Mouse (Mus musculus): ENCODE measurements at regions not wholly inside any gene's neighbourhood (a gene's known extent, or its start where the extent isn't known, plus 50 kb on each side); places are given as distances from the start of the nearest gene placed in this dataset.
A peak's percentile ranks its signal among the peaks of the same experiment; 100 is the strongest.

- H3K4me1 ChIP-seq (ENCODE audit: control insufficient read depth, insufficient read depth, low read length): no peaks in the 10 kb centered on the region
- H3K4me3 ChIP-seq (ENCODE audit: control insufficient read depth, low read depth, low read length): no peak overlapping the region
- H3K36me3 ChIP-seq (ENCODE audit: control insufficient read depth, insufficient read depth, low read length): no peaks in the 10 kb centered on the region
- TF ChIP-seq POLR2A (IDR thresholded peaks at IDR 0.05; ENCODE audit: control insufficient read depth, low read depth, low read length) (no peak), CTCF (IDR thresholded peaks at IDR 0.05; ENCODE audit: control insufficient read depth, insufficient read depth, insufficient replicate concordance, low read depth, low read length) (no peak)
- peak overlapping the region; percentile 21; the same call in 1 of the 2 replicates for H3K27ac ChIP-seq (ENCODE audit: control insufficient read depth, insufficient read depth, low read depth, low read length)
- H3K27me3 ChIP-seq (ENCODE audit: control insufficient read depth, insufficient read depth, low read length): no peaks in the 10 kb centered on the region
Measured at GRCm38 (mm10) chrX:97923956-97924355, 224.6 kb upstream of the Ar start.

GRCm38 (mm10) chrX:97924361-97924760 is 224.2 kb upstream of the Ar start:
- Histone ChIP-seq H3K27ac (ENCODE audit: control insufficient read depth, insufficient read depth, low read depth, low read length) (peak overlapping the region; percentile 12; the same call in 1 of the 2 replicates), H3K4me3 (ENCODE audit: control insufficient read depth, low read depth, low read length) (no peak overlapping the region), H3K4me1 (ENCODE audit: control insufficient read depth, insufficient read depth, low read length) (no peaks in the 10 kb centered on the region), H3K36me3 (ENCODE audit: control insufficient read depth, insufficient read depth, low read length) (no peaks in the 10 kb centered on the region), H3K27me3 (ENCODE audit: control insufficient read depth, insufficient read depth, low read length) (no peaks in the 10 kb centered on the region)
- no peak for TF ChIP-seq CTCF (IDR thresholded peaks at IDR 0.05; ENCODE audit: control insufficient read depth, insufficient read depth, insufficient replicate concordance, low read depth, low read length)
- TF ChIP-seq POLR2A (IDR thresholded peaks at IDR 0.05; ENCODE audit: control insufficient read depth, low read depth, low read length): no peak

- H3K4me1 ChIP-seq (ENCODE audit: control insufficient read depth, insufficient read depth, low read length): no peaks in the 10 kb centered on the region
Measured at GRCm38 (mm10) chrX:97925811-97926210, 222.8 kb upstream of the Ar start.

More at GRCm38 (mm10) chrX:97925811-97926210, 222.8 kb upstream of the Ar start:
- no peak for TF ChIP-seq CTCF (IDR thresholded peaks at IDR 0.05; ENCODE audit: control insufficient read depth, insufficient read depth, insufficient replicate concordance, low read depth, low read length)
- no peak for TF ChIP-seq POLR2A (IDR thresholded peaks at IDR 0.05; ENCODE audit: control insufficient read depth, low read depth, low read length)
- H3K36me3 ChIP-seq (ENCODE audit: control insufficient read depth, insufficient read depth, low read length): no peaks in the 10 kb centered on the region
- H3K27ac ChIP-seq (ENCODE audit: control insufficient read depth, insufficient read depth, low read depth, low read length): no peak overlapping the region
- H3K4me3 ChIP-seq (ENCODE audit: control insufficient read depth, low read depth, low read length): no peak overlapping the region
- no peaks in the 10 kb centered on the region for H3K27me3 ChIP-seq (ENCODE audit: control insufficient read depth, insufficient read depth, low read length)

All from testis, adult 2 months (tissue).